Mouse (Mus musculus) retina, postnatal 1 day (tissue): ENCODE results near the gene Zscan21.
A peak's percentile ranks its signal among the peaks of the same experiment; 100 is the strongest.

Experiments
- DNase-seq: peaks from one replicate; pipeline ENCODE4 v3.0.0-alpha.2; 2012

Zscan21 gene

DNA sequence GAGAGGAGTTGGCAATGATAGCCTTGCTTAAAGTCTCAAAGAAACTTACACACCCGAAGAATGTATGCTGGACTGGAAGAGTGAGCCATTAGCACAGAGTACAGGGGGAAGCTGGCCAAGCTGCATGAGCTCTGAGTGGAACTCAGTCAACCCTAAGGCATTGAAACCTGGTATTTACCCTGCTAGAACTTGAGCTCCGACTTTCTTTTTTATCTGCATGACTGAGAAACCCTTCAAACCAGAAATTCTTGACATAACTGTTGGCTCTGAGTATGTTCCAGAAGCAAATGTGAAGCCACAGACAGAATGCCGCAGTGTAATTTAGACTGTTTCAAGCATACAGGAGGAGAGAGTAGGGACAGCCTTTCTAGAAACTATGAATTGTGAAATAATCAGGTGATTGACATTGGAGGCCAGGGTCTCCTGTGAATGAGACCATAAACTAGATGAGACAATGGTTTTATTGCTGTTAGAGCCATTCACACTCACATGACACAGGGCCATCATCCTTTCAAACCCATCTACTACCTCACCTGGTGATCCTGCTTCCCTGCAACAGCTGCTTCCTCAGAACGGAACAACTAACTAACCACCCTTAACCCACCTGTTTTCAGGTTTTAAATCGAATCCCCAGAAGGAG, 15.8 kb downstream of the Zscan21 start:
- no peak for DNase-seq

DNA sequence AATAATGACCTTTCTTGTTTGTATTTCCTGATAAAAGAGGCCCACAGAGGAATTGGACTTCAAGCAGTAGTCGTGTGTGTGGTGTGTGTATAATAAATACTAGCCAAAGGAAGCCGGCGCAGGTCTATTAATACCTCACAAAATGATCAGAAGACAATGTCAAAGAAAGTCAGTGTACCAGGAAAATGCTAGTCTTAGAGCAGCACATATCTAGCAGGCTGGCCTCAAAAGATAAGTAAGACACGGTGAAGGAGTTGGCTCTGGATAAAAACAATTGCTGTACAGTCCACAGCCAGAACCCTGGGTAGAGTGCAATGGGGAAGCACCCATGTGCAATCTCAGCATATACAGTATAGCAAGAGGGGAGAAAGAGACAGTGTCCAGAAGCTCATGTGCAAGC, 20.6 kb downstream of the Zscan21 start:
- DNase-seq = no peak

DNA sequence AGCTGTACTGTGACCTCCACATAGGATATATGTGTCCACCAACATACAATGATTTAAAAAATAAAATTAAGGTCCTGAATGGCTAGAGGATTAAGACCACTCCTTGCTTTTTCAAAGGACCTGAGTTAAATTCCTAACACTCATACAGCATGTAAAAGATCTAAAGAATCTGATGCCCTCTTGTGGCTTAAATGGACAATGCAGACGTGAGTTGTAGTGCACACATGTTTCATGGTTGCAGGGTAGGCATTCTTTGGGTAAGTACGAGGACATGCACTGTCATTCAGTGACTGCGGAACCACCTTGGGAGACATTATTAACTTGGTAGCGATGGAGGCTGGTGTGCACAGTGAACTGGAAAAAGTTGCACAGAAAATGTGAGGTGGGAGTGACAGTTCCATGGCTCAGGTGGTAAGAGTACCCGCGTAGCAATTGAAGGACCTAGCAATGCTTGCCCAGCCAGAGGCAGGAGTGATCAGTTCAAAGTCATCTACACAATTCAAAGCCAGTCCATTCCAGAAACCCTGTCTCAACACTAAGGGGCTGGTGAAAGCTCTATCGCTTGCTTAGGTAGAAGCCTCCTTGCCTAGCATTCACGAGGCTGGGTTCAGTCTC, 21.3 kb downstream of the Zscan21 start:
- DNase-seq = peak; percentile 73

- no peak for DNase-seq
Observed at GRCm38 (mm10) chr5:138138585-138138984, 21.9 kb downstream of the Zscan21 start.

DNA sequence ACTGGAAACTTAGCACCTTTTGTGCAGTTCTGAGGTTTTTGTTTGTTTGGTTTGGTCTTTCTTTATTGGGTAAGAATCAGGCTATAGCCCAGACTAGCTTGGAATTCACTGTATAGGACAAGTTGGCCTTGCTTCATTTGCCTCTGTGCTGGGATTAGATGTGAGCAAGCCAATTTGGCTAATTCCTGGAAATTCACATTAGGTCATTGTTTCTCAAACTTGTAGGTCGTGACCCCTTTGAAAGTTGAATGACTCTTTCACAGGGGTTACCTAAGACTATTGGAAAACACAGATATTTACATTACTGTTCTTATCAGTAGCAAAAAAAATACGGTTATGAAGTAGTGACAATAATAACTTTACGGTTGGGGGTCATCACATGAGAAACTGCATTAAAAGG, 37.7 kb downstream of the Zscan21 start:
- DNase-seq = no peak

- DNase-seq = peak; percentile 99
Observed at GRCm38 (mm10) chr5:138155443-138155976, 38.8 kb downstream of the Zscan21 start, which contains the start of gene Zfp113. TSS of gene Zfp113 (minus strand) at chr5:138155744.

GRCm38 (mm10) chr5:138160224-138160762, 43.6 kb downstream of the Zscan21 start:
- DNase-seq = no peak

- peak; percentile 97 for DNase-seq
Observed at GRCm38 (mm10) chr5:138160842-138161665, 44.4 kb downstream of the Zscan21 start, which contains the start of gene Cops6. TSS of gene Cops6 (plus strand) at chr5:138161071.

DNA sequence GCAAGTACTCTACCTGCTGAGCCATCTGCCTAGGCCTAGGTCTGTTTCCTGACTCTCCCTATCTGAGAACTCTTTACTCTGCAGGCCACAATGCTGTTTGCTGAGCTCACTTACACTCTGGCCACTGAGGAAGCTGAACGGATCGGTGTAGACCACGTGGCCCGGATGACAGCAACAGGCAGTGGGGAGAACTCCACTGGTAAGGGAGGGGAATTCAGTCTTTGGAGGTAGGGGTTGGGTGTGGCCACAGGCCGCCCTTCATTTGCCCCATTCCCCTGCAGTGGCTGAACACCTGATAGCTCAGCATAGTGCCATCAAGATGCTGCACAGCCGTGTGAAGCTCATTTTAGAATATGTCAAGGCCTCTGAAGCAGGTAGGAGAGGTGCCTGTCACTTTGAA, 46.3 kb downstream of the Zscan21 start:
- no peak for DNase-seq

- DNase-seq = no peak
Observed at GRCm38 (mm10) chr5:138163610-138164009, 46.9 kb downstream of the Zscan21 start.

DNA sequence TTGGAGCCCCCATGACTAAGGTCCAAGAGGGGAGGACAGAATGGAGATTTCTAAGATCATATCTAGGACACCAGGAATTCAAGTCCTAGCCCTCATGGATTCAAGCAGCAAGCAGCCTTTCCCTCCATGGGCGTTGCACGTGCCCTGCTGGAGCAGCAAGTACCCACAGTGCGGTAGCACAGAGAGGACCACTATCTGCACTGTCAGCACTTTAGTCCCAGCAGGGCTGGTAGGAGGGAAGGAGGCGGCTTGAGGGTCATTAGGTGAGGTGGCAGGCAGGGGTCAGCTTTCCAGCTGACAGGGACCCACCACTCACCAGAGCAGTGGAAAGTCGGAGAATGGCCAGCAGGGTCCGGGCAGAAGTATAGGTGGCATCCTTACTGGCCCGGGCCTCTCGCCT, 48.9 kb downstream of the Zscan21 start:
- no peak for DNase-seq

GRCm38 (mm10) chr5:138170936-138171561, 54.3 kb downstream of the Zscan21 start:
- DNase-seq = peak; percentile 99

DNA sequence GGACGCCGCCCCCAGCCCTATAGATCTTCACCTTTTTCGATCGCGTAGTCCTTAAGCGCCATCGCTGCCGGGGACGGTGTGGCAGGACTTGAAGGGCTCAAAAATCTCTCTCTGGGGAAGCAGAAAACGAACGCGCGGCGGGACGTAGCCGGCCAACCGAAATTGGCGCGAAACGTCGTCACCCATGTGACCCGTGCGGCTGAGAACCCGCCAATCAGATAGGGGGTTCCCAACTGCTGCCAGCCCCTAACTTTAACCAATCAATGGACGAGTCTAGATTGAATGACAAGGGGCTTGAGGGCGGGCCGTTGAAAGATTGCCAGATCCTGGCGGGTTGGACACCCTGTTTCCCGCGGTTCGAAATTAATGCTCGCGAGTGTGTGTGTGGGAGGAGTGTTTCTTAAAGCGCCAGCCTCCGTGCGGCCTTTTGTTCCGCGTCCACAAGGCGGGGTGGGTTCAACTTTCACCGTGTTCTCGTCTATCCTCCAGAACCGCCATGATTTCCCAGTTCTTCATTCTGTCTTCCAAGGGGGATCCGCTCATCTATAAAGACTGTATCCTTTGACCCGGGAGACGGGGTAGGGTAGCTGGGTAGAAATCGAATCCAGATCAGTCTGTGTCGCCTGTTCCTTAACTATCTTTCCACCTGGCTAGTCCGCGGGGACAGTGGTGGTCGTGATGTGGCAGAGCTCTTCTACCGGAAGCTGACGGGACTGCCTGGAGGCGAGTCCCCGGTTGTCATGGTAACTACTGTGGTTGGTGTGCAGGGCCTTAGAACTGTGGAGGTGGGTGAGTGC, 55.2 kb downstream of the Zscan21 start, which contains the start of the genes Ap4m1 and Mcm7:
Gene Ap4m1 (plus strand): TSS at position 308 of the 797 bp plus-strand sequence.
Gene Mcm7 (minus strand): TSS at position 728 of the 797 bp plus-strand sequence.
- peak; percentile 99 for DNase-seq

DNA sequence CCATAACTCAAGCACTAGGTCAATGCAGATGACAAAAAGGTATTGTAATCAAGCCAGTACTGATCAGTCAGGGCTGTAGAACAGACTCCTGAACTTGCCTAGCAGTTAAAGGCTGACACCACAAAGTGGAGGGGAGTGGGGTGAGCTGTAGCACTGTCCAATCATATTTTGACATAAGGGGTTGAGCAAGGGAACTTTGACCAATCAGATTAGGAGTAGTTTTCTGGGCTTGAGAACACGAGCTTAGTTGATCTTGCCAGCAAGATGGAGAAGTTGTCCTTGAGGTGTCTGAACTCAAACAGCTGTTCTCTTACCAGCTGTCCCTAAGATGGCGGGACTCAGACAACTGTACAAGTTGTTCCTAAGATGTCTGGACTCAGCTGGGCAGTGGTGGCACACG, 56.5 kb downstream of the Zscan21 start:
- DNase-seq = no peak
